Mouse (Mus musculus): ENCODE data around the gene Dtnbp1.

The Dtnbp1 gene

GRCm38 (mm10) chr13:44996339-44996738, 5.6 kb downstream of the Dtnbp1 start:
- Histone ChIP-seq H3K4me1 (replicated peaks; ENCODE audit: low read depth, low read length) (peaks cover 26% of the 10 kb centered on the region), H3K36me3 (ENCODE audit: insufficient read depth, low read length) (peaks cover 14% of the 10 kb centered on the region; the same call in 1 of the 2 replicates), H3K9me3 (ENCODE audit: low read length) (no peaks in the 10 kb centered on the region), H3K27me3 (ENCODE audit: insufficient read depth, low read length) (peaks cover 11% of the 10 kb centered on the region), H3K4me3 (replicated peaks; ENCODE audit: low read length) (no peak overlapping the region)
- TF ChIP-seq POU5F1 (IDR thresholded peaks at IDR 0.05; ENCODE audit: borderline replicate concordance, low read length) (no peak), NANOG (IDR thresholded peaks at IDR 0.05; ENCODE audit: borderline replicate concordance, low read length) (no peak), CTCF (conservative IDR thresholded peaks at IDR 0.05; ENCODE audit: low read length) (no peak)

- Histone ChIP-seq H3K4me1 (replicated peaks; ENCODE audit: low read depth, low read length) (no peaks in the 10 kb centered on the region), H3K4me3 (replicated peaks; ENCODE audit: low read length) (no peak overlapping the region)
These were observed 9.3 kb downstream of the Dtnbp1 start for GRCm38 (mm10) chr13:44992550-44993205.

GRCm38 (mm10) chr13:44991936-44992335, 10.0 kb downstream of the Dtnbp1 start:
- no peaks in the 10 kb centered on the region for H3K27me3 ChIP-seq (ENCODE audit: insufficient read depth, low read length)
- no peak for TF ChIP-seq NANOG (IDR thresholded peaks at IDR 0.05; ENCODE audit: borderline replicate concordance, low read length)
- TF ChIP-seq POU5F1 (IDR thresholded peaks at IDR 0.05; ENCODE audit: borderline replicate concordance, low read length), result no peak
- TF ChIP-seq CTCF (conservative IDR thresholded peaks at IDR 0.05; ENCODE audit: low read length), result no peak

More at GRCm38 (mm10) chr13:44992550-44993205, 9.3 kb downstream of the Dtnbp1 start:
- Histone ChIP-seq H3K27me3 (ENCODE audit: insufficient read depth, low read length) (no peaks in the 10 kb centered on the region), H3K9me3 (ENCODE audit: low read length) (no peaks in the 10 kb centered on the region), H3K36me3 (ENCODE audit: insufficient read depth, low read length) (peaks cover 9% of the 10 kb centered on the region)
- TF ChIP-seq POU5F1 (IDR thresholded peaks at IDR 0.05; ENCODE audit: borderline replicate concordance, low read length) (no peak), CTCF (conservative IDR thresholded peaks at IDR 0.05; ENCODE audit: low read length) (no peak), NANOG (IDR thresholded peaks at IDR 0.05; ENCODE audit: borderline replicate concordance, low read length) (no peak)

GRCm38 (mm10) chr13:44990073-44990682, 11.8 kb downstream of the Dtnbp1 start:
- TF ChIP-seq NANOG (IDR thresholded peaks at IDR 0.05; ENCODE audit: borderline replicate concordance, low read length), result no peak
- no peak for TF ChIP-seq POU5F1 (IDR thresholded peaks at IDR 0.05; ENCODE audit: borderline replicate concordance, low read length)
- no peak for TF ChIP-seq CTCF (conservative IDR thresholded peaks at IDR 0.05; ENCODE audit: low read length)
- no peaks in the 10 kb centered on the region for H3K9me3 ChIP-seq (ENCODE audit: low read length)
- H3K27me3 ChIP-seq (ENCODE audit: insufficient read depth, low read length), result no peaks in the 10 kb centered on the region
- H3K36me3 ChIP-seq (ENCODE audit: insufficient read depth, low read length), result peaks cover 12% of the 10 kb centered on the region
- no peak overlapping the region for H3K4me3 ChIP-seq (replicated peaks; ENCODE audit: low read length)
- H3K4me1 ChIP-seq (replicated peaks; ENCODE audit: low read depth, low read length), result no peaks in the 10 kb centered on the region

More at GRCm38 (mm10) chr13:44991936-44992335, 10.0 kb downstream of the Dtnbp1 start:
- Histone ChIP-seq H3K9me3 (ENCODE audit: low read length) (no peaks in the 10 kb centered on the region), H3K4me1 (replicated peaks; ENCODE audit: low read depth, low read length) (no peaks in the 10 kb centered on the region), H3K4me3 (replicated peaks; ENCODE audit: low read length) (no peak overlapping the region), H3K36me3 (ENCODE audit: insufficient read depth, low read length) (peaks cover 12% of the 10 kb centered on the region)

GRCm38 (mm10) chr13:44986352-44986751, 15.6 kb downstream of the Dtnbp1 start:
- Histone ChIP-seq H3K4me3 (replicated peaks; ENCODE audit: low read length) (no peak overlapping the region), H3K4me1 (replicated peaks; ENCODE audit: low read depth, low read length) (no peaks in the 10 kb centered on the region), H3K27me3 (ENCODE audit: insufficient read depth, low read length) (no peaks in the 10 kb centered on the region), H3K36me3 (ENCODE audit: insufficient read depth, low read length) (peaks cover 12% of the 10 kb centered on the region), H3K9me3 (ENCODE audit: low read length) (no peaks in the 10 kb centered on the region)
- TF ChIP-seq POU5F1 (IDR thresholded peaks at IDR 0.05; ENCODE audit: borderline replicate concordance, low read length), result no peak
- TF ChIP-seq CTCF (conservative IDR thresholded peaks at IDR 0.05; ENCODE audit: low read length), result no peak
- TF ChIP-seq NANOG (IDR thresholded peaks at IDR 0.05; ENCODE audit: borderline replicate concordance, low read length), result no peak

- no peak overlapping the region for H3K4me3 ChIP-seq (replicated peaks; ENCODE audit: low read length)
These were observed 16.6 kb downstream of the Dtnbp1 start for GRCm38 (mm10) chr13:44985321-44985720.

GRCm38 (mm10) chr13:44983635-44984401, 18.1 kb downstream of the Dtnbp1 start:
- TF ChIP-seq NANOG (IDR thresholded peaks at IDR 0.05; ENCODE audit: borderline replicate concordance, low read length) (no peak), POU5F1 (IDR thresholded peaks at IDR 0.05; ENCODE audit: borderline replicate concordance, low read length) (no peak), CTCF (conservative IDR thresholded peaks at IDR 0.05; ENCODE audit: low read length) (no peak)
- Histone ChIP-seq H3K36me3 (ENCODE audit: insufficient read depth, low read length) (peaks cover 12% of the 10 kb centered on the region), H3K4me1 (replicated peaks; ENCODE audit: low read depth, low read length) (no peaks in the 10 kb centered on the region), H3K4me3 (replicated peaks; ENCODE audit: low read length) (no peak overlapping the region), H3K27me3 (ENCODE audit: insufficient read depth, low read length) (no peaks in the 10 kb centered on the region), H3K9me3 (ENCODE audit: low read length) (no peaks in the 10 kb centered on the region)

More at GRCm38 (mm10) chr13:44985321-44985720, 16.6 kb downstream of the Dtnbp1 start:
- no peaks in the 10 kb centered on the region for H3K4me1 ChIP-seq (replicated peaks; ENCODE audit: low read depth, low read length)
- peaks cover 12% of the 10 kb centered on the region for H3K36me3 ChIP-seq (ENCODE audit: insufficient read depth, low read length)
- TF ChIP-seq CTCF (conservative IDR thresholded peaks at IDR 0.05; ENCODE audit: low read length), result no peak
- TF ChIP-seq POU5F1 (IDR thresholded peaks at IDR 0.05; ENCODE audit: borderline replicate concordance, low read length), result no peak
- TF ChIP-seq NANOG (IDR thresholded peaks at IDR 0.05; ENCODE audit: borderline replicate concordance, low read length), result no peak
- H3K27me3 ChIP-seq (ENCODE audit: insufficient read depth, low read length), result no peaks in the 10 kb centered on the region
- no peaks in the 10 kb centered on the region for H3K9me3 ChIP-seq (ENCODE audit: low read length)

- H3K9me3 ChIP-seq (ENCODE audit: low read length), result no peaks in the 10 kb centered on the region
- no peaks in the 10 kb centered on the region for H3K27me3 ChIP-seq (ENCODE audit: insufficient read depth, low read length)
- H3K36me3 ChIP-seq (ENCODE audit: insufficient read depth, low read length), result peaks cover 8% of the 10 kb centered on the region
- no peaks in the 10 kb centered on the region for H3K4me1 ChIP-seq (replicated peaks; ENCODE audit: low read depth, low read length)
- no peak overlapping the region for H3K4me3 ChIP-seq (replicated peaks; ENCODE audit: low read length)
- TF ChIP-seq POU5F1 (IDR thresholded peaks at IDR 0.05; ENCODE audit: borderline replicate concordance, low read length) (no peak), NANOG (IDR thresholded peaks at IDR 0.05; ENCODE audit: borderline replicate concordance, low read length) (no peak), CTCF (conservative IDR thresholded peaks at IDR 0.05; ENCODE audit: low read length) (no peak)
These were observed 19.1 kb downstream of the Dtnbp1 start for GRCm38 (mm10) chr13:44982799-44983198.

Data from E14TG2a.4 (cell line).